Mouse (Mus musculus) heart, embryonic 12.5 days (tissue): ENCODE data around the gene Uqcc1. TPM values are rescaled to one million over a fixed set of nuclear protein-coding genes. Genes with fewer than 3 reads are reported as not detected.

Source experiments
- ATAC-seq: fragments of 200-750 bp; cut with Nextera tagmentation; 2 replicates; pipeline ENCODE4 v1.8.0; 2017; ENCODE audit warnings: moderate TSS enrichment, moderate library complexity; ENCODE audit not compliant: insufficient number of reproducible peaks, low FRiP score
- H3K27ac ChIP-seq: fragments of 300-500 bp; sonication (generic); 2 replicates; pipeline ENCODE4 v1.5.1; 2016; ENCODE audit warnings: mild to moderate bottlenecking, moderate library complexity; ENCODE audit not compliant: poor library complexity, severe bottlenecking
- H3K27me3 ChIP-seq: fragments of 300-500 bp; sonication (generic); replicated peaks from 2 replicates; pipeline ENCODE4 v1.6.1; 2016; ENCODE audit warnings: mild to moderate bottlenecking, moderate library complexity
- H3K36me3 ChIP-seq: fragments of 300-500 bp; sonication (generic); 2 replicates; pipeline ENCODE4 v1.6.1; 2016; ENCODE audit warnings: mild to moderate bottlenecking, moderate library complexity
- H3K4me1 ChIP-seq: fragments of 300-500 bp; sonication (generic); replicated peaks from 2 replicates; pipeline ENCODE4 v1.6.1; 2016; ENCODE audit warnings: mild to moderate bottlenecking
- H3K4me2 ChIP-seq: fragments of 300-500 bp; sonication (generic); 2 replicates; pipeline ENCODE4 v1.6.1; 2016; ENCODE audit warnings: mild to moderate bottlenecking, moderate library complexity
- H3K4me3 ChIP-seq: fragments of 300-500 bp; sonication (generic); 2 replicates; pipeline ENCODE4 v1.5.1; 2016; ENCODE audit warnings: mild to moderate bottlenecking
- H3K9ac ChIP-seq: fragments of 300-500 bp; sonication (generic); 2 replicates; pipeline ENCODE4 v1.6.1; 2016; ENCODE audit warnings: mild to moderate bottlenecking, moderate library complexity
- H3K9me3 ChIP-seq: fragments of 300-500 bp; sonication (generic); replicated peaks from 2 replicates; pipeline ENCODE4 v1.6.1; 2016; ENCODE audit warnings: mild to moderate bottlenecking, moderate library complexity
- whole genome bisulfite sequencing: fragments of 180-500 bp; shearing (Covaris S2); methylation state at CpG from one replicate; pipeline ENCODE4 v1.1.7; 2016; 5-methylcytosine and 5-hydroxymethylcytosine counted together
- polyA plus RNA-seq: library from polyadenylated mRNA; unstranded; fragments of >200 nt; fragmentation: Nextera tagmentation; extraction: Ambion mirVana; gene quantifications from 2 replicates; pipeline ENCODE4 v1.2.1, GENCODE M21; 2016

Uqcc1 gene
- polyA plus RNA-seq, 1 experiment from 2014 or later: 110 TPM

DNA sequence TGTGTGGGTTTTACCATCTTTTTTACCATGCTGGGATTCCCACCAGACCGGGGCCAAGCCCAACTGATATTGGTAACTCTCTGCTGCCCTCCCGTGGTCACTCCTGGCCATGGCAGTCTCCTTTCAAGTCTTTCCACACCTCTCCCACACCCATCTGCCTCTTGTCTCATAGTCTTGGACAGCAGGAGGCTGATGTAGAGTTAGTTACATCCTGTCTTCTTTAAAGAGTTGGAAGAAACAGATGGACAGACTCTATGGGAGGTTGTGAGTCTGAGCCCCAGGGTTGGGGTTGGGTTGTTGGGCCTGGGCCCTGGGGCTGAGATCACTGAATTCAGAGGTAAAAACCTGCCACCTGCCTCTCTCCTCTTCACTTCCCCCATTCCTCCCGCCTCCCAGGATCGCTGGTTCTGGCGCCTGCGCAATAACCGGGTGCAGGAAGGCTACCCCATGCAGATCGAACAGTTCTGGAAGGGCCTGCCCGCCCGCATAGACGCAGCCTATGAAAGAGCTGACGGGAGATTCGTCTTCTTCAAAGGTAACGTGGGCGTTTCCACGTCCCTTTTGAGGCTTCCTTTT lies 118.2 kb downstream of the Uqcc1 start:
- Histone ChIP-seq H3K36me3 (no peaks in the 10 kb centered on the region), H3K27ac (no peak overlapping the region), H3K4me1 (no peaks in the 10 kb centered on the region), H3K4me3 (no peak overlapping the region), H3K4me2 (no peak overlapping the region), H3K9me3 (no peaks in the 10 kb centered on the region), H3K27me3 (0 out of 2 replicates have a peak, but pooled peaks cover 9% of the 10 kb centered on the region), H3K9ac (no peak overlapping the region)
- ATAC-seq: no peak
- WGBS: 43% methylated on average over 16 of the region's 16 CpGs

- no peaks in the 10 kb centered on the region for H3K36me3 ChIP-seq
- no peaks in the 10 kb centered on the region for H3K9me3 ChIP-seq
- peaks cover 11% of the 10 kb centered on the region; the same call in 1 of the 2 replicates for H3K27me3 ChIP-seq
- ATAC-seq: no peak
- peaks cover 8% of the 10 kb centered on the region for H3K4me1 ChIP-seq
- no peak overlapping the region for H3K27ac ChIP-seq
- no peak overlapping the region for H3K9ac ChIP-seq
- H3K4me2 ChIP-seq: no peak overlapping the region
- 55% methylated on average over 4 of the region's 4 CpGs for WGBS
- H3K4me3 ChIP-seq: no peak overlapping the region
Measured at GRCm38 (mm10) chr2:155809620-155810019, 120.5 kb downstream of the Uqcc1 start.

GRCm38 (mm10) chr2:155807408-155807807 lies 122.7 kb downstream of the Uqcc1 start:
- Histone ChIP-seq H3K9ac (no peak overlapping the region), H3K4me1 (peaks cover 8% of the 10 kb centered on the region), H3K36me3 (no peaks in the 10 kb centered on the region), H3K4me3 (no peak overlapping the region), H3K9me3 (no peaks in the 10 kb centered on the region), H3K27me3 (peaks cover 10% of the 10 kb centered on the region; the same call in 1 of the 2 replicates), H3K27ac (no peak overlapping the region), H3K4me2 (no peak overlapping the region)
- no peak for ATAC-seq
- 79% methylated on average over 4 of the region's 4 CpGs for WGBS

DNA sequence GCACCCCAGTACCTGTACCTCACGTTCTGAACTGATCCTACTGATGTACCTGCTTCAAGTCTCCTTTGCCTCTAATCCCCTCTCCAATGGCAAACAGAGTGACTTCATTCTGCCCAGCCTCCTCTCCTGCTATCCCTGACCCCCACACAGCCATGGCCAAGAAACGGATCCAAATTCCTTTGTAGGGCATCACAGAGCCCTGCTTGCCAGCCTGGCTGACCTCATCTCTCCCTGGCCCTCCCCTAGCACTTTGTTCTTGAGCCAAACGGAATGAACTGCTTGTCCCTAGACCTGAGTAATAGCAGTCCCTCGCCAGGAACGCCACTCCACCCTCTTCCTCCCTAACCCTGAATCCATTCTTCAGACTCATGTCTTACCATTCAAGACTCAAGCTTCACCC lies 123.6 kb downstream of the Uqcc1 start:
- H3K4me1 ChIP-seq: peaks cover 8% of the 10 kb centered on the region
- H3K4me3 ChIP-seq: no peak overlapping the region
- H3K9me3 ChIP-seq: no peaks in the 10 kb centered on the region
- no peak for ATAC-seq
- H3K27me3 ChIP-seq: peaks cover 10% of the 10 kb centered on the region; the same call in 1 of the 2 replicates
- no peak overlapping the region for H3K4me2 ChIP-seq
- H3K36me3 ChIP-seq: no peaks in the 10 kb centered on the region
- WGBS: 61% methylated on average over 5 of the region's 5 CpGs
- H3K27ac ChIP-seq: no peak overlapping the region
- H3K9ac ChIP-seq: no peak overlapping the region

DNA sequence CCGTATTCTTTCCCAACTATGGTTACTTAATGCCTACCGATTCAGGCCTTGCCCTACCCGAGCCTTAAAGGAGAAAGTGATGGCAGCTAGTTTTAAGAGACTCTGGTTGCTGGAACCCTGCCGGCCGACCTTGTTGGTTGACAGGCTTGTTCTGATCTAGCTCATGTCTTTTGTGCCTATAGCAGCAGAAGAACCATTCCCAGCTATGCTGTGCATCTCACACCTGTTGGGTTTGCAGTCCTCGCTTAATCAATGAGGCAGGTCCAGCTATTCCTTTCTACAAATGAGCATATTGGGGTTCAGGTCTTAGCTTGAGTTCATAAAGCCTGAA lies 124.2 kb downstream of the Uqcc1 start:
- H3K4me3 ChIP-seq: no peak overlapping the region
- peaks cover 8% of the 10 kb centered on the region for H3K4me1 ChIP-seq
- H3K4me2 ChIP-seq: no peak overlapping the region
- H3K9me3 ChIP-seq: no peaks in the 10 kb centered on the region
- no peaks in the 10 kb centered on the region for H3K36me3 ChIP-seq
- ATAC-seq: no peak
- no peak overlapping the region for H3K9ac ChIP-seq
- no peak overlapping the region for H3K27ac ChIP-seq
- H3K27me3 ChIP-seq: peaks cover 13% of the 10 kb centered on the region; the same call in 1 of the 2 replicates
- 63% methylated on average over 6 of the region's 6 CpGs for WGBS

DNA sequence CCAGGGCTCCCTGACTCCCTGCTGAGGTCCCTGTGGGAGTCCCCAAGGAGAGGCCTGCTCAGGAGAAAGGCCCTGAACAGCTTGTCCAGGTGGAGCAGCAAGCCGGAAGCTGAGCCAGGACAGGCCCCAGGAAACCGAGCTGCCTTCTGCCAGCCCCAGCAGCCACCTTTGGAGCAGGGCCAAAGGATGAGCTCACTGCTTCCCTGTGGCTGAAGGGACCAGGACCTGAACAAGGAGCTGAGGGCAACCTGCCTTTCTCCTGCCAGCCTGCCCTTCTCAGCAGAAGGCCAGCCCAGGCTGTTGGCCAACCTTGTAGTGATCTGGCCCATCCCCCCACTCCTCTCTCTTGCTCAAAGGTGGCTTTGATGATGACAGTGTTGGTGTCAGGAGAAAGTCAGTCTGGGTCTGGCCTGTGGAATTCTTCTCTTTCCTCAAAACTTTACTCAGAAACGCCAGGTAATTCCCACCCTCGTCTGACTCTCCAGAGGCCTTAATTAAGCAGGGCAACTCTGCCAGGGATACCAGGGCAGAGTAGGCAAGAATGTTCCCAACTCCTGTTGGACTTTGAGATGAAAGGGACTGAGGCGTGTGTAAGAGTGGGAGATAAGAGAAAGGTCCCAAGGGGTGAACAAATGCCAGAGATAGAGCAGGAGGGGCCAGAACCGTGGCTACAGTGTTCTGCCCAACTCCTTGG lies 124.7 kb downstream of the Uqcc1 start:
- Histone ChIP-seq H3K4me1 (peaks cover 8% of the 10 kb centered on the region), H3K27ac (no peak overlapping the region), H3K36me3 (no peaks in the 10 kb centered on the region), H3K4me3 (no peak overlapping the region), H3K27me3 (peaks cover 13% of the 10 kb centered on the region; the same call in 1 of the 2 replicates), H3K9me3 (no peaks in the 10 kb centered on the region), H3K4me2 (no peak overlapping the region), H3K9ac (no peak overlapping the region)
- no peak for ATAC-seq
- WGBS: 37% methylated on average over 6 of the region's 6 CpGs

- H3K4me3 ChIP-seq: no peak overlapping the region
- no peaks in the 10 kb centered on the region for H3K36me3 ChIP-seq
- H3K27me3 ChIP-seq: peaks cover 21% of the 10 kb centered on the region
- WGBS: 64% methylated on average over 5 of the region's 5 CpGs
- H3K9me3 ChIP-seq: no peaks in the 10 kb centered on the region
- ATAC-seq: no peak
- H3K4me1 ChIP-seq: peaks cover 8% of the 10 kb centered on the region
- no peak overlapping the region for H3K4me2 ChIP-seq
- no peak overlapping the region for H3K27ac ChIP-seq
- no peak overlapping the region for H3K9ac ChIP-seq
Measured at GRCm38 (mm10) chr2:155804053-155804452, 126.1 kb downstream of the Uqcc1 start.

GRCm38 (mm10) chr2:155802761-155803160 lies 127.3 kb downstream of the Uqcc1 start:
- Histone ChIP-seq H3K4me2 (no peak overlapping the region), H3K27me3 (peaks cover 24% of the 10 kb centered on the region), H3K27ac (no peak overlapping the region), H3K36me3 (no peaks in the 10 kb centered on the region), H3K4me1 (peaks cover 8% of the 10 kb centered on the region), H3K9ac (no peak overlapping the region), H3K9me3 (no peaks in the 10 kb centered on the region), H3K4me3 (no peak overlapping the region)
- WGBS: 54% methylated on average over 3 of the region's 3 CpGs
- ATAC-seq: no peak

- no peak for ATAC-seq
- Histone ChIP-seq H3K4me1 (no peaks in the 10 kb centered on the region), H3K4me2 (no peak overlapping the region), H3K36me3 (no peaks in the 10 kb centered on the region), H3K27ac (no peak overlapping the region), H3K9me3 (no peaks in the 10 kb centered on the region), H3K9ac (no peak overlapping the region), H3K4me3 (no peak overlapping the region), H3K27me3 (peaks cover 14% of the 10 kb centered on the region; the same call in 1 of the 2 replicates)
- WGBS: 47% methylated on average over 3 of the region's 3 CpGs
Measured at GRCm38 (mm10) chr2:155798613-155799012, 131.5 kb downstream of the Uqcc1 start.

Other genes starting within 250 kb of the Uqcc1 start
- 115 and 117 TPM in 2 replicates for gene Trpc4ap, start 237.9 kb downstream of the Uqcc1 start, polyA plus RNA-seq
- 26.4 and 26.7 TPM in 2 replicates for gene Edem2, start 200.8 kb downstream of the Uqcc1 start, polyA plus RNA-seq
- not detected in 2 replicates for gene Gm17581, start 194.4 kb downstream of the Uqcc1 start, polyA plus RNA-seq
- gene Procr, start 179.2 kb downstream of the Uqcc1 start, polyA plus RNA-seq: 7.2 and 9.1 TPM in 2 replicates
- 0.05 TPM in 1 of 2 replicates, not detected in the other for gene Mmp24, start 155.0 kb downstream of the Uqcc1 start, polyA plus RNA-seq
- 8.9 and 9.4 TPM in 2 replicates for gene BC029722, start 110.9 kb downstream of the Uqcc1 start, polyA plus RNA-seq
- 110 and 116 TPM in 2 replicates for gene Eif6, start 103.4 kb downstream of the Uqcc1 start, polyA plus RNA-seq
- gene Fam83c, start 95.5 kb downstream of the Uqcc1 start, polyA plus RNA-seq: 0.06 and 0.15 TPM in 2 replicates
- not detected in 2 replicates for gene Gm15557, start 10.4 kb upstream of the Uqcc1 start, polyA plus RNA-seq
- gene Gdf5, start 15.1 kb upstream of the Uqcc1 start, polyA plus RNA-seq: 0.36 and 0.42 TPM in 2 replicates
- 10.7 and 13.0 TPM in 2 replicates for gene Cep250, start 26.1 kb upstream of the Uqcc1 start, polyA plus RNA-seq
- 0.93 and 1.1 TPM in 2 replicates for gene 6430550D23Rik, start 77.7 kb upstream of the Uqcc1 start, polyA plus RNA-seq
- 137 and 142 TPM in 2 replicates for gene Ergic3, start 77.7 kb upstream of the Uqcc1 start, polyA plus RNA-seq
- gene Fer1l4, start 122.6 kb upstream of the Uqcc1 start, polyA plus RNA-seq: not detected in 2 replicates
- 3.1 and 3.3 TPM in 2 replicates for gene Spag4, start 134.9 kb upstream of the Uqcc1 start, polyA plus RNA-seq
- 30.0 and 31.0 TPM in 2 replicates for gene Cpne1, start 181.7 kb upstream of the Uqcc1 start, polyA plus RNA-seq
- gene Rbm12, start 181.7 kb upstream of the Uqcc1 start, polyA plus RNA-seq: 26.2 and 26.9 TPM in 2 replicates
- 19.1 and 21.0 TPM in 2 replicates for gene Gm28036, start 196.8 kb upstream of the Uqcc1 start, polyA plus RNA-seq
- 451 and 494 TPM in 2 replicates for gene Romo1, start 213.7 kb upstream of the Uqcc1 start, polyA plus RNA-seq
- gene Nfs1, start 213.9 kb upstream of the Uqcc1 start, polyA plus RNA-seq: 55.5 and 55.8 TPM in 2 replicates
- gene Rbm39, start 249.9 kb upstream of the Uqcc1 start, polyA plus RNA-seq: 434 and 459 TPM in 2 replicates